Mouse (Mus musculus): ENCODE measurements around the gene Ripor3. TPM values are rescaled to one million over a fixed set of nuclear protein-coding genes. Genes with fewer than 3 reads are reported as not detected.

The Ripor3 gene
- total RNA-seq, 2 experiments from 2014 or later: 0.45 TPM; not detected in 1

- ATAC-seq (replicated peaks; ENCODE audit: low FRiP score, poor library complexity, severe bottlenecking): no peak
Observed at GRCm38 (mm10) chr2:167995870-167996635, 14.4 kb downstream of the Ripor3 start.

DNA sequence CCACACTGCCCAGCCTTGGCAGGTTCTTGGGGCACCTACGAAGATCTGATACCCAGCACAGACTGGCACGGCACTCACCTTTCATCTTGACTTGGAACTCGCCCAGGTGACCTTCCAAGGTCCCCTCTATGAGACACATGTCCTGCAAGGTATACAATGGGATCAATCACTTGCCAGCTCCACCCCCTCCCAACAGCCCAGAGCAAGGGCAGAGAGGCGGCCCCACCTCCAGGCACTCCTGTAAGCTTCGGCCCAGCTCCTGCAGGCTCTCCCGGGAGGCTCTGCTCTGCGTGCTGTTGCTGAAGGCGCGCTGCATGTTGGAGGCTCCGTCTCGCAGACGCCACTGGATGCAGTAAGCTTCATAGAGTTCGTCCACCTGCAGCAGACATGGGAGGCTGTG is 17.2 kb downstream of the Ripor3 start:
- no peak for ATAC-seq (replicated peaks; ENCODE audit: low FRiP score, poor library complexity, severe bottlenecking)

GRCm38 (mm10) chr2:167989310-167989709 is 21.1 kb downstream of the Ripor3 start:
- ATAC-seq (replicated peaks; ENCODE audit: low FRiP score, poor library complexity, severe bottlenecking): no peak

GRCm38 (mm10) chr2:167987640-167988039 is 22.8 kb downstream of the Ripor3 start:
- no peak for ATAC-seq (replicated peaks; ENCODE audit: low FRiP score, poor library complexity, severe bottlenecking)

GRCm38 (mm10) chr2:167986762-167987161 is 23.7 kb downstream of the Ripor3 start:
- 0 out of 2 replicates have a peak, but pooled peaks have one; percentile 21 for ATAC-seq (replicated peaks; ENCODE audit: low FRiP score, poor library complexity, severe bottlenecking)

GRCm38 (mm10) chr2:167984946-167985345 is 25.5 kb downstream of the Ripor3 start:
- no peak for ATAC-seq (replicated peaks; ENCODE audit: low FRiP score, poor library complexity, severe bottlenecking)

GRCm38 (mm10) chr2:167984371-167984770 is 26.0 kb downstream of the Ripor3 start:
- ATAC-seq (replicated peaks; ENCODE audit: low FRiP score, poor library complexity, severe bottlenecking): no peak

DNA sequence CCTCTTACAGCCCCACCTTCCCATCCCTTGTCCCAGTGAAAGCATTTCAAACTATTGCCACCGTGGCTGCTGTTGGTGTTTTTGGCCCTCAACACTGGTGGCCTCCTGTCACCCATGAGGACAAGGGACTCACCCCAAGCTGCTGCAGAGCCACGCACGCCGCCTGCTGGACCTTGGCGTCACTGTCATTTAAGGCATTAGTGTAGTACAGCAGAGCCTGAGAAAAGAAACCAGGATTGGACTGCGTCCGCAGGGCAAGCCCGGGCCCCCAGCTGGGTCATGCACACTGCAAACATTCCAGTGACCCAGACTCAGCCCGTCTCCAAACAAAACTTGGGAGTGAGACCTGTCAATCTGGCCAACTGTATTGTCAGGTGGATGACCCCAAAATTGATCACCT is 27.8 kb downstream of the Ripor3 start:
- ATAC-seq (replicated peaks; ENCODE audit: low FRiP score, poor library complexity, severe bottlenecking): no peak

DNA sequence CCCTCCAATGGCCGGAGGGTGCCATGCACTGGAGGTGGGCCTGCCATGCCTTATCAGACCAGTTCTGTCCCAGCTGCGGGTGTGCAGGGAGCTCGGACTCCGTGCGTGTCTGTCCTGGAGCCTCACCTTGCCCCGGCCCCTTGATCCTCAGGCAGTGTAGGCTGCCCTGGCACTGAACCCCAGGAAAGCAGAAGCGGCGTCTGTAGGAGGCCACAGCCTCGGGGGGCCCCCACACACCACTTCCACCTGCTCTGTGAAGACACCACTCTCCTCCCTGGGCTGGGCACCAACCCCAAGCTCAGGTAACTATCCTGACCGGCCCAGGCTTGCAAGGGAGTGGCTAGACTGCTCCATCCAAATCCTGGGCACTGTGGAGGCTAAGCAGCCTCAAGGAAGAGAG is 30.0 kb downstream of the Ripor3 start:
- no peak for ATAC-seq (replicated peaks; ENCODE audit: low FRiP score, poor library complexity, severe bottlenecking)

GRCm38 (mm10) chr2:167978271-167978670 is 32.1 kb downstream of the Ripor3 start:
- no peak for ATAC-seq (replicated peaks; ENCODE audit: low FRiP score, poor library complexity, severe bottlenecking)

GRCm38 (mm10) chr2:167975746-167976145 is 34.7 kb downstream of the Ripor3 start:
- no peak for ATAC-seq (replicated peaks; ENCODE audit: low FRiP score, poor library complexity, severe bottlenecking)

DNA sequence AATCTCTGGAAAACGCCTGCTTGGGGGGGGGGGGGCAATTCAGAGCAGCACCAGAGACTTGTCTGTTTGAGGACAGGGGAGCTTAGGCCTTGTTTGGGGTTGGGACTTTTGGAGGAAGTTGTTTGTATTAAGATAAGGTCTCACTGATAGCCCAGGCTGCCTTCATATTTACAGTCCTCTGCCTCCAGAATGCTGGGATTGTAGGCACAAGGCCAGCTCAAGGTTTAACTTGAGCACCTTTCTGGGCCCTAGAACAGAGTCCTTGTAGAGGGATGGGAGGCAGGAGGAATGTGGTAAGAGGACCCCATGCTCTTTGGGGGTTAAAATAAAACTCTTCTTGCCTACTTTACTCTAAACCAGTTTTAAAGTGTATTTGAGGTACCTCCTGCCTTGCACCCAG is 37.6 kb downstream of the Ripor3 start:
- ATAC-seq (replicated peaks; ENCODE audit: low FRiP score, poor library complexity, severe bottlenecking): no peak

GRCm38 (mm10) chr2:167972146-167972545 is 38.3 kb downstream of the Ripor3 start:
- ATAC-seq (replicated peaks; ENCODE audit: low FRiP score, poor library complexity, severe bottlenecking): no peak

DNA sequence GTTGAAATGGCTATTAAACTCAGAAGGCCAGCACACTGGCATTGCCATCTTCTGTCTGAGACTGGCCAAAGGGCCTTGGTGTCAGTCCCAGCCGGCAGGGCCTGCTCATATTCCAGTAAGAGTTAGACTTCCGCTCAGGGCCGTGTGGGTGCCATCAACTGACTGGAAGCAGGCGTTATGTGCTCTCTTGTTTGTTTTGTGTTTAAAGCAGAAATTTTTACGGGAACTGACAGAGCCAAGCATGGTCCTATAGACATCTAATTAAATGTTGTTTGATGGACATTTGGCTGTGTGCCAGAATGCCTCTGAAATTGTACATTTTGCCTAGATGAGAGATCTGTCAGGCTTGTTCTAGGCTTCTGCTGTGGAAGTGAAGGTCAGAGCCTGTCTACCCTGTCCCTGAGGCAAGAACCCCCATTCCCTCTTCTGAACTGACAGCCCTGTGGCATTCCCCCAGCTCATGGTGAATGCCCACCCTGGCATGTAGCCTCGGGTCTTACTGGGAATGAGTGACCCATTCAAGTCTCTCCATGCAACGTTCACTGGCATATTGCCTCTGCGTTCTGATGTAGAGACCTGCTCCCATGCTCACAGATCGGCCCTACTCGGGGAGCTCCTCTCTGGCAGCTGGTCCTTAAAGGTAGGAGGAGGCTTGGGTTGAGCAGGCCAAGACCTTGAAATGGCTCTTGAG is 40.4 kb downstream of the Ripor3 start:
- no peak for ATAC-seq (replicated peaks; ENCODE audit: low FRiP score, poor library complexity, severe bottlenecking)

DNA sequence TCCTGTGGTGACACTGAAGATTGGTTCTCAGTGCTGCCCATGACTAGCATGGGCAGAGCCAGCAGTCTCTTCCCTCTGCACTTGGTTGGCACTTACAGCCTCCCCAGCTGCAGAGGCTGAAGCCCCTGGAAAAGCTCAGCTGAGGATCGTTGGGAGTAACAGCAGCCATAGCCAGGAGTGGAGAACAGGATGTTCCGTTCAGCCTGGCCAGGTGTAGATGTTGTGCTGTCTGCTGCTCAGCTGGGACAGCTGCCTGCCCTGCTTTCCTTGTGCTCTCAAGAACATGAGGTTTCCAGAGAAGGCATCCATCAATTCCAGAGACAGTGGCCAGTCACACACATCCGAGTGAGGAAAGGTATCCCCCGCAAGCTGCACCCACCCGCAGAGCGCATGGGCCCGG is 41.9 kb downstream of the Ripor3 start:
- no peak for ATAC-seq (replicated peaks; ENCODE audit: low FRiP score, poor library complexity, severe bottlenecking)

GRCm38 (mm10) chr2:167965911-167966310 is 44.5 kb downstream of the Ripor3 start:
- ATAC-seq (replicated peaks; ENCODE audit: low FRiP score, poor library complexity, severe bottlenecking): no peak

- no peak for ATAC-seq (replicated peaks; ENCODE audit: low FRiP score, poor library complexity, severe bottlenecking)
Observed at GRCm38 (mm10) chr2:167964320-167964719, 46.1 kb downstream of the Ripor3 start.

DNA sequence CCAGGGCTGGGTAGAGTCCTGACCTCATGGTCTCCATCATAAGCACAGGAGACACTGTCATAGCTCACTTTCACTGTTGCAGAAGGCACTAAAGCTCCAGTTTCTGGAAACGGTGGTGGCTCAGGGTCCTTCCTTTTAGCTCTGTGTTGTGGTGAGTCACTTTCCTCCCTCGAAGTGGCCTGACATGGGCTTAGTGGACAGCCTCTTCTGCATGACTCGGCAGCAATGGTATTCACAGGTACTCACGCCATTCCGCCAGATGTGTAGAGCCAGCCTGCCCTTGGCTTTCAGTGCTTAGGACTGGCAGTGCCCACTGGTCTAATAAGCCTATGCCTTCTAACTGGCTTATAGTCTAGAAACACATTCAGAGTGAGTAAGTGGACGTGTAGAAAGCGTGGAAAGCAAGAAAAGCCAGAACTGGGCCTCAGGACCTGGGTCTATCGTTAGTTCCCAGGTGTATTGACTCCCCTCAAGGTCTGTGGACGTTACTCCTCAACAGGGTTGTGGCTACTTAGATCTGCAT is 46.6 kb downstream of the Ripor3 start:
- ATAC-seq (replicated peaks; ENCODE audit: low FRiP score, poor library complexity, severe bottlenecking): no peak

DNA sequence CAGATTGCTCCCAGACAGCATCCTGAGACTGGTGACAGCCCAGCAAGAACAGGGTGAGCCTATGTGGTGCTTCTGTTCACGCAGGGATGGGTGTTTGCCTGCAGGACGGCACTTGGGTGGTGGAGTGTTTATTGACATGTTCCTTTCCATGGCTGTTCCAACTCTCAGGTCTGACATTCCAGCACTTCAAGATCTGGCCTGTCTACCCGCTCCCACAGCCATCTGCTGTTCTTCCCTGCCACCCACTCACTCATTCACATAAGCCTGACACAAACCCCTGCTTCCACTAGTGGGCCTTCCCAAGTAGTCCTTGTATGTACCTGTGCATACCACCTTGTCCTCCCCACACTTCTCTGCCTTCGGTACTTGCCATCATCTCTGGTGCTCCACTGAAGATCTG is 47.2 kb downstream of the Ripor3 start:
- ATAC-seq (replicated peaks; ENCODE audit: low FRiP score, poor library complexity, severe bottlenecking): no peak

DNA sequence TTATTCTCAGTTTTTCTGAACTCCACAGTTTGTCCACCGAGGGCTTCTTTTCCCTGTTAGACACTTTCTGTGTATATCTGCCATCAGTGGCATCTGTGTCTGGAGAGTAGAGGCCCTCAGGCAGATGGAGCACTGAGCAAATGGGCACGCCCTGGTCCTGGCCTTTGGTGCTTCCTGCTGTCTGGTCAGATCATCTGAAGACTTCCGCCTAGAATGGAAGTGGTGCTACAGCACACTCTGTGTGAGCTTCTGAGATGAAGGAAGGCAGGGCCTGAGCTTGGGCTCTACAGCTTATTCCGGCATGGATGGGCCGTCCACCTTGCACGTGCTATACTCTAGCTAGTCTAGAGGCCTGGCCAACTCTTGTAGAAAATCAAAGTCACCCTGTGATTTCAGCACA is 48.1 kb downstream of the Ripor3 start:
- no peak for ATAC-seq (replicated peaks; ENCODE audit: low FRiP score, poor library complexity, severe bottlenecking)

- no peak for ATAC-seq (replicated peaks; ENCODE audit: low FRiP score, poor library complexity, severe bottlenecking)
Observed at GRCm38 (mm10) chr2:167960584-167960983, 49.8 kb downstream of the Ripor3 start.
